Mouse (Mus musculus): ENCODE data around the gene Ngly1.

Ngly1 gene

GRCm38 (mm10) chr14:16249171-16249874 lies at the start of gene Ngly1, which contains the start of gene Oxsm:
Gene Ngly1, plus strand, starts transcription at chr14:16249280.
Gene Oxsm, minus strand, starts transcription at chr14:16249808.
- peak; percentile 88 for DNase-seq

GRCm38 (mm10) chr14:16200220-16200912 lies 48.7 kb upstream of the Ngly1 start:
- DNase-seq = no peak

- peak; percentile 38 for DNase-seq
Measured at GRCm38 (mm10) chr14:16200969-16201638, 48.0 kb upstream of the Ngly1 start.

GRCm38 (mm10) chr14:16201673-16202072 lies 47.4 kb upstream of the Ngly1 start:
- no peak for DNase-seq

GRCm38 (mm10) chr14:16207722-16208121 lies 41.4 kb upstream of the Ngly1 start:
- DNase-seq = no peak

- DNase-seq = peak; percentile 47
Measured at GRCm38 (mm10) chr14:16219015-16219414, 30.1 kb upstream of the Ngly1 start.

- DNase-seq = no peak
Measured at GRCm38 (mm10) chr14:16229395-16229794, 19.7 kb upstream of the Ngly1 start.

- DNase-seq = no peak
Measured at GRCm38 (mm10) chr14:16230581-16230980, 18.5 kb upstream of the Ngly1 start.

GRCm38 (mm10) chr14:16233515-16233914 lies 15.6 kb upstream of the Ngly1 start:
- no peak for DNase-seq

GRCm38 (mm10) chr14:16236466-16236865 lies 12.6 kb upstream of the Ngly1 start:
- no peak for DNase-seq

GRCm38 (mm10) chr14:16242193-16242815 lies 6.8 kb upstream of the Ngly1 start:
- peak; percentile 19 for DNase-seq

GRCm38 (mm10) chr14:16242947-16243602 lies 6.0 kb upstream of the Ngly1 start:
- DNase-seq = peak; percentile 92

GRCm38 (mm10) chr14:16243603-16244209 lies 5.4 kb upstream of the Ngly1 start:
- peak; percentile 56 for DNase-seq

- DNase-seq = no peak
Measured at GRCm38 (mm10) chr14:16244370-16244769, 4.7 kb upstream of the Ngly1 start.

- DNase-seq = no peak
Measured at GRCm38 (mm10) chr14:16245127-16245526, 4.0 kb upstream of the Ngly1 start.

GRCm38 (mm10) chr14:16246340-16246912 lies 2.7 kb upstream of the Ngly1 start:
- peak; percentile 46 for DNase-seq

- no peak for DNase-seq
Measured at GRCm38 (mm10) chr14:16248135-16248534, 945 bp upstream of the Ngly1 start.

- no peak for DNase-seq
Measured at GRCm38 (mm10) chr14:16248603-16249157, 400 bp upstream of the Ngly1 start.

- DNase-seq = no peak
Measured at GRCm38 (mm10) chr14:16250099-16250498, 1.0 kb downstream of the Ngly1 start.

- no peak for DNase-seq
Measured at GRCm38 (mm10) chr14:16255745-16256144, 6.7 kb downstream of the Ngly1 start.

GRCm38 (mm10) chr14:16256209-16256608 lies 7.1 kb downstream of the Ngly1 start:
- peak; percentile 30 for DNase-seq

- no peak for DNase-seq
Measured at GRCm38 (mm10) chr14:16260541-16260940, 11.5 kb downstream of the Ngly1 start.

Data from kidney, adult 9 months (tissue).